Mouse (Mus musculus) embryonic fibroblast, embryonic 13.5 days (primary cell): ENCODE measurements at regions not wholly inside any gene's neighbourhood (a gene's known extent, or its start where the extent isn't known, plus 50 kb on each side); places are given as distances from the start of the nearest gene placed in this dataset.

Experiments used
- H3K27ac ChIP-seq: 2 replicates; pipeline ENCODE4 v1.5.1; 2012; ENCODE audit warnings: low read length, control low read depth, inconsistent platforms; ENCODE audit not compliant: insufficient read depth
- H3K4me1 ChIP-seq: 2 replicates; pipeline ENCODE4 v1.6.1; 2011; ENCODE audit warnings: low read length; ENCODE audit not compliant: control insufficient read depth, insufficient read depth
- H3K4me3 ChIP-seq: 2 replicates; pipeline ENCODE4 v1.5.1; 2011; ENCODE audit warnings: mild to moderate bottlenecking, control low read depth, low read length; ENCODE audit not compliant: insufficient read depth
- CTCF ChIP-seq: IDR thresholded peaks from 2 replicates; pipeline ENCODE4 v1.5.1; 2011; ENCODE audit warnings: mild to moderate bottlenecking, control low read depth, low read length, moderate library complexity, borderline replicate concordance; ENCODE audit not compliant: insufficient read depth
- POLR2A ChIP-seq: IDR thresholded peaks from 2 replicates; pipeline ENCODE4 v1.6.1; 2011; ENCODE audit warnings: low read depth, mild to moderate bottlenecking, control low read depth, low read length, moderate library complexity

- Histone ChIP-seq H3K4me3 (no peak overlapping the region), H3K4me1 (no peaks in the 10 kb centered on the region), H3K27ac (no peak overlapping the region)
- TF ChIP-seq CTCF (no peak), POLR2A (no peak)
These were observed 101.7 kb upstream of the Slc13a1 start for GRCm38 (mm10) chr6:24269633-24270032.

- Histone ChIP-seq H3K4me1 (no peaks in the 10 kb centered on the region), H3K4me3 (no peak overlapping the region), H3K27ac (no peak overlapping the region)
- TF ChIP-seq CTCF, result no peak
- TF ChIP-seq POLR2A, result no peak
These were observed 95.9 kb upstream of the Slc13a1 start for GRCm38 (mm10) chr6:24263796-24264195.

- H3K27ac ChIP-seq, result no peak overlapping the region
- TF ChIP-seq CTCF, result no peak
- no peak for TF ChIP-seq POLR2A
- H3K4me1 ChIP-seq, result no peaks in the 10 kb centered on the region
- no peak overlapping the region for H3K4me3 ChIP-seq
These were observed 94.7 kb upstream of the Slc13a1 start for GRCm38 (mm10) chr6:24262578-24262977.

GRCm38 (mm10) chr6:24245591-24245990, 77.7 kb upstream of the Slc13a1 start:
- H3K4me3 ChIP-seq, result no peak overlapping the region
- H3K4me1 ChIP-seq, result no peaks in the 10 kb centered on the region
- no peak overlapping the region for H3K27ac ChIP-seq
- TF ChIP-seq CTCF (no peak), POLR2A (no peak)

DNA sequence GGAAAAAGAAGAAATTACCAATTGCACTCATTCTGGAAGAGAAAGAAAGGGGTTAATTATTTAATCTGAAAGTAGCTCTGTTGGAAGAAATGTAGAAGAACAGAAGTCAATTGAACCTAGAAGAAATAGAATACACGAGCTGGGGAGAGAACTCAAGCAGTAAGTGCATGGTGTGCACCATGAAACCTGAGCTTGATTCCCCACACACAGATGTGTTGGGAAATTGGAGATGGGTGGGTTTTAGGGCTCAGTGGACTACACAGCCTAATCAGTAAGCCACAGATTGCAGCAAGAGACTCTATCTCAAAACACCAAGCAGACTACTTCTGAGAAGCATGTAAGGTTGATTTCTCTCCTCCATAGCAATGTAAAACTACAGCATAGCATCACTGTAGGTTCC, 70.6 kb upstream of the Slc13a1 start:
- Histone ChIP-seq H3K4me3 (no peak overlapping the region), H3K4me1 (no peaks in the 10 kb centered on the region), H3K27ac (no peak overlapping the region)
- no peak for TF ChIP-seq CTCF
- TF ChIP-seq POLR2A, result no peak

DNA sequence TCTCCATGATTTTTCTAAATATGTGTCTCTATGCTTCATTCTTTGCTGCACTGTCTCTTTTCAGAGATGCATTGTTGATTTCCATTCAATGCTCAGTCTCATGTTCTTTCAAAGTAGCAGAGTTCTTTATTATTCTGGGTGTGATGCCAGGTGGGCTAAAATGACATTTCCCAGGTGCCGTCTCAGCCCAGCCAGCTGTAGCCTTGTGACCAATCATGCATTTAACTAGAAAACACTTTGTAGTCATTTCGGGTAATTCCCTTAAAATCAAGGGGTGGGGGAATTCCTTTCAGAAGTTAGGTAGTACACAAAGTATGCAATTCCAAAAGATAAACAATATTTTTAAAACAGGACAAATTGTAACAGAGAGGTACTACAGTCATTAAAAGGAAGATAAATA, 70.2 kb upstream of the Slc13a1 start:
- Histone ChIP-seq H3K4me3 (no peak overlapping the region), H3K27ac (no peak overlapping the region), H3K4me1 (no peaks in the 10 kb centered on the region)
- TF ChIP-seq CTCF (no peak), POLR2A (no peak)

DNA sequence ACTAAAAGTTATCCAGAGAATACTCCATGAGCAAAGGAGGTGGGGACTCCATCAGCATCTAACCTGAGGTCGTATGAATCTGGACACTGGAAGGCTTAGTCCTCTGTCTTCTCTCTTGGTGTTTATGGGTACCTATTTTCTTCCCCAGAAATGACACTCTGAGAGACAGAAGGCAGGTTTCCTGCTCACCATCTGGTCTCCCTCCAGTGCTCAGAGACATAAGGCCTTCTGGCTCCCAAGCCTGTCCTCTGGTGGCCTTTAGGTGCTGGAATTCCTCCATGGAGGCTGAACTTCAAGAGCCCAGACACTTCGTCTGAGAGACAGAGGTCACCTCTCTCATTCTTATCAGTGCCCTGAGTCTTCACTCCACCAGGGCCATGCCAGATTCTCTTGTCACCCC, 65.7 kb upstream of the Slc13a1 start:
- H3K27ac ChIP-seq, result no peak overlapping the region
- no peaks in the 10 kb centered on the region for H3K4me1 ChIP-seq
- TF ChIP-seq POLR2A, result no peak
- no peak for TF ChIP-seq CTCF
- H3K4me3 ChIP-seq, result no peak overlapping the region

GRCm38 (mm10) chr6:24220589-24220988, 52.7 kb upstream of the Slc13a1 start:
- no peak overlapping the region for H3K27ac ChIP-seq
- no peaks in the 10 kb centered on the region for H3K4me1 ChIP-seq
- H3K4me3 ChIP-seq, result no peak overlapping the region
- TF ChIP-seq POLR2A, result no peak
- no peak for TF ChIP-seq CTCF

GRCm38 (mm10) chr6:24219882-24220522, 52.1 kb upstream of the Slc13a1 start:
- no peaks in the 10 kb centered on the region for H3K4me1 ChIP-seq
- no peak overlapping the region for H3K4me3 ChIP-seq
- H3K27ac ChIP-seq, result no peak overlapping the region
- TF ChIP-seq POLR2A (no peak), CTCF (no peak)
